Mouse (Mus musculus): ENCODE results near the gene Prkch.
A peak's percentile ranks its signal among the peaks of the same experiment; 100 is the strongest.

DNA sequence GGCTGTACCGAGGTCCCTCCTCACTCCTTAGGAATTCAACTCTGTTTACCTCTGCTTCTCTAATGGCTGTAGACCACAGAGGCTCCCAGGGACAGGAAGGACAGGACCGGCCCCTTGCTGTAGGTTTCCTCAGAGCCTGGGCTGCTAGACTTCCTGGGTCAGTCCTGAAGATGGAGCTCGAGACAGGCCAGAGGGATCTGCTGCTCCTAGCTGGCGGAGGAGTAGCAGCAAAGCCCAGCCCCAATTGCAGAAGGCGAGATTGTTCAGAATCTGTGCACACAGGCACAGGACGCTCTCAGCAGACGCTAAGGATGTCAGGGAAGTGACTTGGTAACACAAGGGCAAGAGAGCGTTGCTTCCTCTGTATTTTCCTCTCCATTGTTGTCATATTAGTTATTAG is 124.3 kb downstream of the Prkch start:
- TF ChIP-seq CTCF (IDR thresholded peaks at IDR 0.05; ENCODE audit: borderline replicate concordance, extremely low read depth, insufficient read depth, insufficient read length) (peak; percentile 61), POLR2A (IDR thresholded peaks at IDR 0.05; ENCODE audit: borderline replicate concordance, extremely low read depth, insufficient read depth, insufficient read length, poor library complexity, severe bottlenecking) (no peak)

Measured in brain, embryonic 14.5 days (tissue).